Mouse (Mus musculus) retina, postnatal 7 days (tissue): ENCODE results near the gene Mcfd2.
A peak's percentile ranks its signal among the peaks of the same experiment; 100 is the strongest.
"Not testable (repeated sequence)": the region's sequence is repeated elsewhere in the genome, so short reads cannot be mapped to it uniquely, and the experiment has no call there.

Experiments used
- DNase-seq: peaks from one replicate; pipeline ENCODE4 v3.0.0-alpha.2; 2012; ENCODE audit warnings: low read depth, low spot score

The Mcfd2 gene

DNA sequence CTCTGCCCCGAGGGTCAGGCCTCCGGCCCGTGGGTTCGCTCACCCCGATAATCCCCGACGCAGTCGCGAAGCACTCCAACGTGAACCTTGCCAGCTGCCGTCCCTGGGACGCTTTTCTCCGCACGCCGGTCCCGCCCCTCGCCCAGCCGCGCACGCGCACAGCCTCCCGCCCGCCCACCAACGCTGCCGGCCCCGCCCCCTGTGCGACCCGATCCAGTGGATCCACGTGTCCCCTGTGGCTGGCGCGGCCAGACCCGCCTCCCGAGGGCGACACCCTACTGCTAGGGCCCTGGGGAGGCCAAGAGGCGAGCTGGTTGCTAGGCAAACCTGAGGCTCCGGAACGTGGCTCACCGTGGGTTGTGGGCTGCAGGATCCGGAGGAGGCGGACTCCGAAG, at the start of gene Mcfd2:
TSS of gene Mcfd2 (minus strand) at position 144 of the 395 bp plus-strand sequence.
- peak; percentile 91 for DNase-seq

DNA sequence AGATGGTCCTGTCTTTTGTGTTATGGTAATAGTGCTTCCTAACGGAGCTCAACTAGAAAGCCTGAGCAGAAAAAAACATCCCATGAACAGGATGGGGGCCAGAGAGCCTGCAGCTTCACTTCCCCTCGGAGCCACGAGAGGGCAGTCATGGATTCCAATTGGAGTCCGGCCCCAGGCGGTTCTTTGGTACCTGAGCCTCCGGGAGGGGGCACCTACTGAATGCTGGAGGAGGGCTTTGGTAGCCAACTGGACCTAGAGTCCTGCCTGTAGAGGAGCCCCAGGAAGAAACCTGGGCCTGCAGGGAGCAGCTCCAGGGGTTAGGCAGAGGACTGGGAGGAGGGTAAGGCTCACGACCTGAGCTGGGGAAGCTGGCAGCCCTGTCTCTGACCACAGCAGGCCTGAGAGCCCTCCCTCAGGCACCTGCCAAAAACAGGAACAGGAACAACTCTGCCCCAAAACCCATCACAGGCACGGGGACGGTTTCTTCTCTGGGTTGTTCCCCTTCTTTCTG, 49.3 kb upstream of the Mcfd2 start:
- DNase-seq, result peak; percentile 72

DNA sequence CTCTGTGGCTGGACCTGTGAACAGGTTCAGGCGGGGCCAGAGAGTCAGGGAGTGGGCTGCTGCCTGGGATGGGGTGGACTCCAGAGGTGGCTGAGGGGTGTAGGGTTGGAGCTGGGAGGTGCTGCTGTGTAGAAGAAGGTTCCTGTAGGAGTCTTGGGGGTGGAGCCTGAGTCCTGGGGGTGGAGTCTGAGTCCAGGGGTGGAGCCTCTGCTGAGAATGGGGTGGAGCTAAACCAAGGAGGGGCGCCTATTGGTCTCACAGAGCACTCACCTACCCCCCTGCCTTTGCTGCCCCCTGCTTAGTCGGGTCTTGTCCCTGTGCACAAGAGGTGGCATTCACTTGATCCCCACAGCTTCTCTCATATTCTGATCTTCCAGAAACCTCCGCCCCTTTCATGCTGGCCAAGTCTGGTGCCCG, 48.8 kb upstream of the Mcfd2 start:
- no peak for DNase-seq

DNA sequence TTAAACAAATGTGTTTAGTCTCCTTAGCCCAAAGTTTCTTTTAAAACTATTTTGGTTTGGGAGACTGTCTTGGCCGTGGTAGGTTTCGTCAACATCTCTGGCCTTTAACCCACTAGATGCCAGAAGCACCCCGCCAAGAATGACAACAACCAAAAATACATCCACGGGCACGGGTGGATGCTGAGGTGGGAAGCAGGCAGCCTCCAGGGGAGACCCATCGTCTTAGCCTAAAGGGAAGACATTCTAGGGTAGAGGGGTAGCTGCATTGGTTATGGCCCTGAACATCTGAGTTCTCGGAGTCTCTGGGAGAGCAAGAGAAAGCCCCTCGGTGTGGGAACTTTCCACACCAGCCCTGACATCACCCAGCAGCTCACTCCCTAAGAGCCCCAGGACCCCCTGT, 48.4 kb upstream of the Mcfd2 start:
- no peak for DNase-seq

DNA sequence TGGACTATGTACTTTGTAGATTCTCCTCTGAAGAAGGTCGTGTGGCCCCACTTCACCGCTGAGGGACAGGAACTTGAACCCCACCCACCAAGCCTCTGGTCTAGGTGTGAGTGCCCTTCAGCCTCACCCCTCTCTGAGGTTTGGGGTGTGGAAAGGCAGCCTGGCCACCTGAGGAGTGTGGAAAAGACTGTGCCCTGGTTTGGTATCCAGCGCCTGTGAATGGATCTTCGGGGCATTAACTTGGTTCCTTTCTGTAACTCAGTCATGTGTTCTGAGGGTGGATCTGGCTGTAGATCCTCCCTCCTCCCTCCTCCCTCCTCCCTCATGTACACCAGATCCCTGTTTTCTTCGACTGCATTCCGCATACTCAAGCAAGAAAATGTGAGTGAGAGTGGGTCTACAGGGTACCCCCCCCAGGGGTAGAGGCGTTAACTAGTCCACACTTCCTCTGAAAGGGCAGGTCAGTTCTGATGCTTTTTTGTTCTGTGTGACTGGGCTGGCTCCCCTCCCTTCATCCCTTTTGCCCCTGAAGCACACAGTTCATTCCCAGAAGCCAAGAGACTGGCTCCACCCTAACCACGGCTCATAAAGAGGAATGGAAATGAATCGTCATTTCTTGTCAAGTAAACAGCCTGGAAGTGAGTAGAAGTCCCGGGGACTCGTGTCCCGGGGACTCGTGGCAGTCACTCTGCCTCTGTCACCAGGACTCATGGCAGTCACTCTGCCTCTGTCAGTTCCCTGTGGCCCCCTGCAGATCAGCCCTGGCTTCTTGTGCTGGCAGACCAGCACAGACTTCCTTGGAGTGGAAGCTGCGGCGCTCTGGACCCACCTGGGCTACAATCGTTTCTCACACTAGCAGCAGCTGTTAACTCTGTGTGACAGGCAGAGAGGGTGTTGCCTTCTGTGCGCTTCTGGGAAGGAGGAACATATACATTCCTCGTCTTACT, 47.5 kb upstream of the Mcfd2 start:
- DNase-seq, result no peak

DNA sequence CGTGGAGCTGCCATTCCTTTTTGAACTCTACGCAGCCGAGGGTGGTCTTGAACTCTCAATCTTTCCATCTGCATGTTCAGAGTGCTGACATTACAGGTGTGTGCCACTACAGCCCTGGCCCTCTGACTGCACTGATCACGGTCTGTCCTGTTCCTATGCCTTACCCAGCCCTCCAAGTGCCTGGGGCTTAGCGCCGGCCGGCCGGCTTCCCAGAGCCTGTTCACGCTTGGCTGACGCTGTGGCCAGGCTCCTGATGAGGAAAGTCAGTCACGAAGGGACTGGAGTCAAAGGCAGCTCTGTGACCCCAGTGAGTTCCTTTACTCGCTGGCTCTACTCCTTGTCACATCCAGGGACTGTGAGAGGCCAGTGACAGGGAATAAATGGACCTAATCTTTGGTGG, 46.6 kb upstream of the Mcfd2 start:
- DNase-seq, result no peak

DNA sequence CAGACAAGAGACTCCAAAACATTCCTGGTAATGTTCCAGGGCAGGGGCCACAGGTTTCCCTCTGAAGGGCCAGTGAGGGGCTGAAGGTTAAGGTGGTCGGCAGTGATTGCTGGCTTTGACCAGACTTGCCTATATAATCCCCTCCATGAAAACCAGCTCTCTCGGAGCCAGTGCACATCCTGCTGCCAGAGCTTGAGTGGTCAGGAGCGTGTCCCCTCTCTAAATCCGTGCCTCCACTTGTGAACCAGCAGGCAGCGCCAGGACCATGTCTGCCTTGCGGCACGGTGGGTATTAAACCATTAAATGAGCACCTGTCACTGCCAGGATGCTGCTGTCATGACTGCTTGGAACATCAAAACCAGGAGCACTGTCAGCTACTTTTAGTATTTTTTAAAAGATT, 44.8 kb upstream of the Mcfd2 start:
- DNase-seq, result no peak

DNA sequence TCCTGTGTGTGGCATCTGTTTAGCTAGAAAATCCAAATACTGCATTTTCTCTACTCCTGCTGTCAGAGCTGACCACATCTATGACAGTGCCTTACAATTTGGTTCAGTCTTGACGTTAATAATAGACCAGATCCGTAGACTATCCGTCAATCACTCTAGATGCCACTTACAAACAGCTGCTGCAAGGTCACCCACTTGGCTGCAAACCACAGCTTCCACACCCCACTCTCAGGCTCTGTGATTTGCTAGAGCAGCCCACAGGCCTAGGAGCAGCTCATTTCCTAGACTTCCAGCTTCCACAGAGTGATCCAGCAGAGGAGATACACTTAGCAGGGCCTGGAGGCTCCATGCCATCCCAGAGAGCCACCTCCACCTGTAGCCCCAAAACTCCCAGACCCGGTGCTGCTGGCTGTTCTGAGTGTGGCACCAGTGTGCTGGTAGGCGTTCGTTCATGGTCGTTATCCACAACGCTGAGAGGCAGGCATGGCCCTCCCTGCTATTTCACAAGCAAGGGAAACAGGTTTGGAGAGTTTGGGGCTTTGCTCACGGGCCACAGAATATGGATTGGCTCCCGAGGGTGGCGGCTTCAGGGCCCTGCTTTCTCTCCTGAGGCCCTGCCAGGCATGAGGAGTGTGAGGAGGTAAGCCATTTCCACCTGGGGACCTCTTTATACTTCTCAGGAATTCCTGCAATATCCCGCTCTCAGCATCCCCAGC, 43.5 kb upstream of the Mcfd2 start:
- DNase-seq, result no peak

DNA sequence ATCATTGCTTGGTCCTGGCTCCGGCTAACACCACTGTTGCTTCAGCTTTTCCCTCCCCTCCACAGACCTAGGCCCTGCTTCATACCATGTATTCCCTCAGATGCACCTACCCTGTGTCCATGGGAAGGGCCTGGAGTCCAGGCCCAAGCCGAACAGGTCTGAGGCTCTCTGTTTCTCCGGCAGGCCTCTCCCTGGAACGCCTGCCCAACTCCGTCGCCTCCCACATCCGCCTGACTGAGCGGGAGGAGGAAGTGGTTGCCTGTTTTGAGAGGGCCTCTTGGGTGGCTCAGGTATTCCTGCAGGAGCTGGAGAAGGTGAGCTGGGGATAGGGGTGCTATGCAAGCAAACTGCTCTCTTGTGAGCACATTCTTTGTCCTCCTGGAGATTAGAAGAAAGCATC, 41.0 kb upstream of the Mcfd2 start:
- DNase-seq, result no peak

DNA sequence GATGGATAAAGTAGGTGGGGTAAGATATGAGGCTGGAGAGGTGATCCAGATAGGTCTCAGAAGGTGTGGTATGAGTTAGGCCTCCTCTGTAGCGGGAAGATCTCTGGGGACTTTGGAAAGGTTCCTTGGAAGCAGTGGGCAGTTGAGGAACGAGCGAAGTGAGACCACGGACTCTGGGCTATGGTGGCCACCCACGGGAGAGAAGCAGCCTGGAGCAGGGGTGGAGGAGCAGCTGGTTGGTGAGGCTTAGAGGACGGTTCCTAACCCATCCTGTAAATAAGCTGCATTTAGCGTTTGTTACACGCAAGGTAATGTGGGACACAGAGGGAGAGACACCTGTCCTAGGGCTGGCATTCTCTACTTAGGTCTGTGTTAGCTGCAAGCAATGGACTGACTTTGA, 39.3 kb upstream of the Mcfd2 start:
- DNase-seq, result no peak

DNA sequence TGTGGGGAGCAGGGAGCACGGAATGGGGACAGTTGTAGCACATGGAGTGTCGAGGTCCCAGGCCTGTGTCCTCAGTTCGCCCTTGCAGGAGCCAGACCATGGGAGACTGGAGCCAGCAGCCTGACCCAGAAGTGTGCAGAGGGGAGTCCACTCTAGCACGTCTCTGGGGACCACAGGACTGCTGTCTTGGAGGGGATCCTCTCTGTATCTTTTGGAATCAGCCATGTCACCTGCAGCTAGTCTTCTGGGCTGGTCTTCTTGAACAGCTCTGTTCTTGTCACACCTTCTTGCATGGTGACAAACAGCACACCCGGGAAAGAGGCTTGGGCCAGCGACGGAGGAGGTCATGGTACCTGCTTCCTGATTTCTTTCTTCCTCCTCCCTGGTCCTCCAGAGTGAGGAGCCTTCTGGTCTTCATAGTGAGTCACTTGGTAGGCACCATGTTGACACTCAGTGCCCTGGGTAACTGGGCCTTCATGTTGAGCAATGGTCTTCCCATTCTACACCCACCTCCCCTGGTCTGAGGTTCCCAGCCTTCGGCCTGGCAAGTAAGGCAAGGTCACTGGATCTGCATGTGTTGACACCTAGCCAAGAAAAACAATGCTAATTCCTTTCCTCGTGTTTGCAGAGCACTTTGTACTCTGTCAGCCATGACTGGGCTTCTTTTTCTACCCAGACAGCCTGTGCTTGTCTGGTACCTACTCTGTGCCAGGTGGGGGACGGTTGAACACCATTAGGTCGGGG, 38.6 kb upstream of the Mcfd2 start:
- no peak for DNase-seq

DNA sequence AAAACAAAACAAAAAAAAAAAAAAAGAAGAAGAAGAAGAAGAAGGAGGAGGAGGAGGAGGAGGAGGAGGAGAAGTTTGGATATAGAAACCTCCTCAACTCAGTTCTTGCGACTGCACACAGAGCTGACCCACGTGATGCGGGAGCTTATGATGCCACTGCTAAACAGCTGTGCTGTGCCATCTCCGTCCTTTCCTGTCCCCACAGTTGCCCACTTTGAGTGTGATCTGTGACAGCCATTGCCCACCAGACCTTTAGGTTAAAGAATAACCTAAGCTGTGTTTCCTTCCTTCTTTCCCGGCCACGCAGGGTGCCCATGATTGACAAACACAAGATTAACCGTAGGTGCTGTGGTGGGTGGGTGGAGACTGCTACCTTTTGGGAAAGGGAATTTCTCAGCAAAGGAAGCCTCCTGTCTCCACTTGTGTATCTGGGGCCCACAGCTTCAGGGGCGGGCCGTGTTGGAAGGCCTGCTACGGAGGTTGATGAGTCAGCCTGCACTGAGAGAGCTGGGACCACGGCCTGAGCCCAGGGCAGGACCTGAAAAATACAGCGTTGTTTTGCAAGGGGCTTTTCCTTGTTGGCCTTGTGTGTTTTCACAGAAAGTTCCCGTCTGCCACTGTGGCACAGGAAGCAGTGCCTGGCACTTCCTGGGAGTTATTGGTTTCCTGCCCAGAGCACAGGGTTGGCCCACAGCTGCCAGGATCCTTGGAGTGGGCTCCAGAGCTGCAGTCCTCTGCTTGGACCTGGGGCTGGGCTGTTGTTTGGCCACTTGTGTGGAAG, 36.5 kb upstream of the Mcfd2 start:
- no peak for DNase-seq

DNA sequence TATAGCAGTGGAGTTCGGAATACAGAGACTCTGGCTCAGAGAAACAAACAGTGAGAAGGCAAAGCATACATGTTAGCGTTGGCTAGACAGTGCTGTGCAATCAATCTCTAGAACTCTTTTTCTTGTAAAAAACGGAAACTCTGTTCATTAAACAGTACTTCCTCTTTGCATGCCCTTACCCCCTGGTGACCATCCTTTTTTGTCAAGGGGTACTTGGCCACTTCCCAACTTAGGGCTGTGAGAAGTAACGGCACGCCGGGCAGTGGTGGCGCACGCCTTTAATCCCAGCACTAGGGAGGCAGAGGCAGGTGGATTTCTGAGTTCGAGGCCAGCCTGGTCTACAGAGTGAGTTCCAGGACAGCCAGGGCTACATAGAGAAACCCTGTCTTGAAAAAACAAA, 35.9 kb upstream of the Mcfd2 start:
- DNase-seq, result not testable (repeated sequence)

DNA sequence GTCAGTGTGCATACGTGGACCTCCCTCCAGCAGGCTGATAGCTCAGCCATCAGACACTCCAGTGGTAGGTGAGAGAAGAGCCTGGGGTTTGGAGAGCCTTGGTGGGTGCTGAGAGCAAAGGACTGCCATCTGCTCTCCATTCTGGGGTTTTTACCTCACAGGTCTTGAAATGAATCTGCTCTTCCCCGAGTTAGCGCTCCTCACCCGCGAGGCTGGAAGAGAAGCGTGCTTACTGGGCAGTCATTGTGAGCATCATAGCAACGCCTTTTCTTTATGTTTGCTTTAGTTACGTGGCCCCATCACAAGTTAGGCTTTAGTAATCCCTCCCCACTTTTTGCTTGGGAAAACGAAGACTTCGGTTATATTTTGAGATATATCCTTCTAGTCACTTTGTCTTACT, 34.6 kb upstream of the Mcfd2 start:
- DNase-seq, result no peak

DNA sequence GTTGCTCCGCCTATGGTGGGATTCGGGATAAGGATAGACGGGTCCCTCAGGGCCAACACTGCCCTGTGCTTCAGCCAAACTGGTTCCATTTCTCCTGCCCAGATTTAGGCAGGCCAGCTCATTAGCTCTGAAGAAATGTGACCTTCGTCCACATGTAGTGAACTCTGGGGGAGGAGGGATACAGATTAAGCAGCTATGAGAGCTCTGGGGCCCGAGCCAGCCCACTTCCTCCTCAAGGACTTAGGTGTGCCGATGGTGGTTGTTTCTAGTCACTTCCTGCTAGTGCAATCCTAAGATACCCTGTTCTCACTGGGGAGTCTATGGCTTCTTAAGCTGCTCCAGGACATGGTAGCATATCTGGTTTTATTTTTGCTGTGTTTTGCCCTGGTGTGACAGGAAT, 33.2 kb upstream of the Mcfd2 start:
- no peak for DNase-seq

DNA sequence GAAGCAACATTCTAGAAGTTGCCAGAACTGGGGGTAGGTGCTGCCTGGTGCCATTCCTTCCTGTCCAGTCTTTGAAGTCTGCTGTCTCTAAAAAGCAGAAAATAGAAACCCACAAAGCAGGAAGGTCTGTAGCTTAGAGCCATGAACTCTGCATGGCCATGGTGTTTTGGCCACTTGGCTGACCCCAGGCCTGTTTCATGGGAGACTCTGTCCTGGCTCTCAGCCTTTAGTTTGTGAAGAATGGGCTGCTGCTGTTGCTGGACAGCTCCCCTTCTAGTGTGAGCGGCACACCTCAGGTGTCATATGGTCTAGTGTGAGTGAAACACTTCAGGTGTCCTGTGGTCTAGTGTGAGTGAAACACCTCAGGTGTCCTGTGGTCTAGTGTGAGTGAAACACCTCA, 31.0 kb upstream of the Mcfd2 start:
- DNase-seq, result not testable (repeated sequence)

DNA sequence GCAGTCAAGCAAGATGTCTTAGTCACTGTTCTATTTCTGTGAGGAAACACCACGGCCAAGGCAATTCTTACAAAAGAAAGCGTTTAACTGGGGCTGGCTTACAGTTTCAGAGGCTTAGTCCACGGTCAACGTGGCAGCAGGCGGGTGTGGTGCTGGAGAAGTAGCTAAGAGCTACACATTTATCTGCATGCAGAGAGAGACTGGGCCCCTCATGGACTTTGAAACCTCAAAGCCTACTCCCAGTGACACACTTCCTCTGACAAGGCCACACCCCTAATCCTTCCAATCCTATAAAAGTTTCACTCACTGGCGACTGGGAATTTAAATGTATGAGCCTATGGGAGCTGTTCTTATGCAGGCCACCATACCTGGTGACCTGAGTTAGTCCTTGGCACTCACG, 30.0 kb upstream of the Mcfd2 start:
- no peak for DNase-seq

DNA sequence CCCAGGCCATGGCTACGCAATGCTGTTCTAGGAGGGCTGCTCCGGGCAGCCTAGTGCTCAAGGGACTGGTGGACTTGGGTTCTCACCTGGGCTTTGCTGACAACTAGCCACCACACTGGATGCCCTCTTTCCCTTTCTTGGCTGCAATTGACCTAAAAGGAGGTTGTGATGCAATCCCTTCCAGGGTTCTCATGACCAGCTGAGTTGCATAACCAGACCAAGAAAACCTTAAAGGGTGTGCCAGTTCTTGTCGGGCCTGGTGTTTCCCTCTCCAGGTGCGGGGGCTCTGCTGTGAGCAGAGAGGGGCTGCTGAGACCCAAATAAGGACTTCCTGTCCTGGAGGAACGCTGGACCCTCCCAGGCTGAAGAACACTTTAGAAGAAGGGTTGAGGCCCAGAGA, 27.4 kb upstream of the Mcfd2 start:
- DNase-seq, result no peak

DNA sequence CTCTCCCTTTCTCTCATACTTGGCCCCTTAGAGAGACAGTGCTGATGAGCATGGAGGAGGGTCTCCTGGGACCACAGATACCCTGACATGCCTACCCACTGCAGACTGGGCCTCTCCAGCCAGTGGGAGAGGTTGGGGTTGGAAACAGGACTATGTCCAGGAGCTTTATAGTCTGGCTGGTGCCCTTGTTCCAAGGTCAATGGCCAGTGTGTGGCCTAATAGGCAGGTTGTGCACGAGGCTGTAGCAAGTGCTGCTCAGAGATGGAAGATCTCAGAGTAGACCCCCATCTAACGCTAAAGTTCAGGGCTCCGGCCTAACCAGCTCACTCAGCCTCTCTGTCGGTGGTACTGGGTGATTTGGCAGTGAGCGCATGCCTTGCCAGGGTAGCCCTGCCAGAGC, 26.0 kb upstream of the Mcfd2 start:
- DNase-seq, result no peak

DNA sequence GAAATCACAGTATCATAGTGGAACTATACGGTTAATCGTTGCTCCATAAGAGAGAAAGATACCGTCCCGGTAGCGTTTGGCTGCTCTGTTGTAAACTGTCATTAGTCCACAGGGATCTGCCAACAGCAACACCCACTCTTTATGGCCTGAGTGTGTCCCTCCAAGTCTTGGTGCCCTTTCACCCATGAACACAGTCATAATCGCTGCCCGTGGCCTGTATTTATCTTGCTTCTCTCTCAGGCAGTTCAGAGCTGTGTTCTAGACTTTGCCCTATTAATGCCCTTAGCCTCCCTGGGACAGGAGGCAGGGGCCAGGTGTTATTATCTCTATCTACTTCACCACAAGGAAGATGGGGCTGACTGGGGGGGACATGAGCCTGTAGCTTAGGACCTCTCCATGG, 25.3 kb upstream of the Mcfd2 start:
- DNase-seq, result no peak

DNA sequence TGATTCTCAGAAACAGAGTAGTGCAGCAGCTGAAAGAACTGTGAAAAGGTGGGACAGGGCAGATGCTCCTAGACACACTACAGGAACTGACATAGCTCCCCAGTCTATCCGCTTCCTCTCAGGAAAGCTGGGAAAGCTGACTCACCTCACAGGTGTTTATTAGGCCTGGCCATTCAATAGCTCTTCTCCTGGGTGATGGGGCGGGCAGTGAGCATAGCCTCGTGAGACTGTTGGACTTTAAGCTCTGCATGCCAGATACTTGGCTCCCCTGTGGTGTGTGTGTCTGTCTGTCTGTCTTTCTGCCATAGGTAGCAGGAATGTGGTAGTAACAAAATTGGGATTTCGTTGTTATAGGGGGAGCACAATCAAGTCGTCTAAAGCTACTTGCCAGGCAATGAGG, 23.6 kb upstream of the Mcfd2 start:
- DNase-seq, result no peak
